Mouse (Mus musculus): Measurements from ENCODE around the gene Rab20.

DNA sequence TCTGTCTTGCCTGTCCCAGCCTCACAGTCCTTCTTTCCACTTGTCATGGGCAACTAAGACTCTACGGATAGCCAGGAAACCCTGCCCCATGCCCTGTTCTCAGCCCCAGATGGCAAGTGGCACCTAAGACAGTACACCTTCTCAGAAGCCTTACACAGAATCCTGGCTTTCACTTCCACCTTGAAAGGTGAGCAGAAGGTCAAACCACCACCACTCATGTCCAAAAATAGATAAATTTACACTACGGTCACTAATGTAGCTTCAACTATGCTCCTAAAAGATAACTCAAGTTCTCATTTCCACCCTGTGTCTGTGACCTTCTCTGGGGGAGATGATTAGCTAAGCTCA is 15.0 kb downstream of the Rab20 start:
- no peak for TF ChIP-seq CTCF (IDR thresholded peaks at IDR 0.05; ENCODE audit: control insufficient read depth, insufficient read depth, insufficient read length)
- TF ChIP-seq MAX (IDR thresholded peaks at IDR 0.05), result no peak
- TF ChIP-seq FOSL1 (IDR thresholded peaks at IDR 0.05; ENCODE audit: insufficient read depth, low read length, poor library complexity, severe bottlenecking), result no peak
- TF ChIP-seq MYOG (IDR thresholded peaks at IDR 0.05; ENCODE audit: control insufficient read depth, extremely low read depth, insufficient read length), result no peak
- no peak for TF ChIP-seq USF1 (IDR thresholded peaks at IDR 0.05; ENCODE audit: low read depth)
- TF ChIP-seq MYOD1 (IDR thresholded peaks at IDR 0.05; ENCODE audit: control insufficient read depth, insufficient read length, low read depth), result no peak
